Mouse (Mus musculus): ENCODE measurements around the gene Ncbp3. TPM values are rescaled to one million over a fixed set of nuclear protein-coding genes. Genes with fewer than 3 reads are reported as not detected.
"Not testable (repeated sequence)": the region's sequence is repeated elsewhere in the genome, so short reads cannot be mapped to it uniquely, and the experiment has no call there.

Ncbp3 gene
- polyA plus RNA-seq, 1 experiment = 2.4 TPM

- no peak for DNase-seq (ENCODE audit: low read depth)
Observed at GRCm38 (mm10) chr11:73085391-73085790, 37.8 kb downstream of the Ncbp3 start.

- DNase-seq (ENCODE audit: low read depth) = no peak
Observed at GRCm38 (mm10) chr11:73087700-73088480, 40.3 kb downstream of the Ncbp3 start.

DNA sequence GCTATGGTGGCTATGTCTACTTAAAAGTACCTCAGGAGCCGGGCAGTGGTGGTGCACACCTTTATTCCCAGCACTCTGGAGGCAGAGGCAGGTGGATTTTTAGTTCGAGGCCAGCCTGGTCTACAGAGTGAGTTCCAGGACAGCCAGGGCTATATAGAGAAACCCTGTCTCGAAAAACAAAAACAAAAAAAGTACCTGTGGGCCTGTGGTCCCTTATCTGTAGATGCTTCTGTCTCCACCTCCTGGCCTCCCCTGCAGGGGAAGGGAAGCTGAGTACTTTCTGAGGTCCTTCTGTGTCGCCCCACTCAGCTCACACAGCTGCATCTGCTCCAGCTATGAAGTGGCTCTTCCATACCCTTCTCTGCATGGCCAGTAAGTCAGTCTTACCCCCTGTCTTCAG, 42.7 kb downstream of the Ncbp3 start, which contains the start of gene Itgae:
Gene Itgae (plus strand): TSS at position 301 of the 400 bp plus-strand sequence.
- DNase-seq (ENCODE audit: low read depth) = no peak

DNA sequence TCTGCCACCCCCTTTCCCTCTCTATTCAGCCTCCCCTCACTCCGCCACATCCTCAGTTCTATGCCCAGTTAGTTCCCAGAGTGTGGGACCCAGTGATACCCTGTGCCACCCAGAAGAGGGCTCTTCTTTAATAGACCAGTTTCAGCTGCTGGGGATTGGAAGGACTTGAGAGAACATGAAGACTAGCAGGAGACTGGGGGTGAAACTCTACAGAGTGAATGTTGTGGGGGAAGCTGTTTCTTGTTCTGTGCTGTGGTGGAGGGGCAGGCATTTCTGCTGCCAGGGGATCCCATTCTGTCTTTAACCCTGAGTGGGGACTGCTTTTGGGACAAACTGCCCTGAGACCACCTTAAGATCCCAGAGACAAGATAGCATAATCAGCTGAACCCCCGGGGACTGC, 43.2 kb downstream of the Ncbp3 start:
- DNase-seq (ENCODE audit: low read depth) = no peak

DNA sequence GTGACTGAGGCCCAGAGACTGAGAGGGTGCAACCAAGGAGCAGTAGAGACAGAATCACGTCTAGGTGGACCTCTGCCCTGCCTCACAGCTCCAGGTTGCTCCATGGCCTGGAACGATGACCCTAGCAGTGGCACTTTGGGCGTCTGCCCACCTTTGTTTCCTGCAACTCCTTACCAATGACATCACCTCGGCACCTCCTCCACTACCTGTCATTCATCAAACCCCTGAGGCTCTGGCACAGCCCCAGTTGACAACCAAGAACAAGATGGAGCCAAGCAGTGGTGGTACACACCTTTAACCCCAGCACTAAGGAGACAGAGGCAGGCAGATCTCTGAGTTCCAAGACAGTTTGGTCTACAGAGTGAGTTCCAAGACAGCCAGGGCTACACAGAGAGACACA, 44.5 kb downstream of the Ncbp3 start:
- DNase-seq (ENCODE audit: low read depth) = no peak

DNA sequence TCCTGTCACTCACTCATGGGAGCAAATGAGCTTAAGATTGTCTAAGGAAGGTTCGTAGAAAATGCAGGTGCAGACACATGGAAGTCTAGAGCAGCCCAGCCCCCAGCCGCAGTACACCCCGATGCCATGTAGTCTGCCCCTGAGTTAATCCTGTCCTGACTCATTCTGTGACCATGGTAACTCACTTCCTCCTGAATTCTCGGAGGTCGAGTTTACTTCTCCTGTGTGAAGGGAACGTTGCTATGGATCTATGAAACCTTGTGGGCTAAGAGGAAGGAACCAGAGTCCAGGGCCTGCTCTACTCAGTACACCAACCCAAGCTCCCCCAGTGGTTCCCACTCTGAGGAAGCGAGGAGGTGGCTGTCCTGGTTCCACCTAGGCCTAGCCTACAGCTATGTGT, 45.3 kb downstream of the Ncbp3 start:
- no peak for DNase-seq (ENCODE audit: low read depth)

DNA sequence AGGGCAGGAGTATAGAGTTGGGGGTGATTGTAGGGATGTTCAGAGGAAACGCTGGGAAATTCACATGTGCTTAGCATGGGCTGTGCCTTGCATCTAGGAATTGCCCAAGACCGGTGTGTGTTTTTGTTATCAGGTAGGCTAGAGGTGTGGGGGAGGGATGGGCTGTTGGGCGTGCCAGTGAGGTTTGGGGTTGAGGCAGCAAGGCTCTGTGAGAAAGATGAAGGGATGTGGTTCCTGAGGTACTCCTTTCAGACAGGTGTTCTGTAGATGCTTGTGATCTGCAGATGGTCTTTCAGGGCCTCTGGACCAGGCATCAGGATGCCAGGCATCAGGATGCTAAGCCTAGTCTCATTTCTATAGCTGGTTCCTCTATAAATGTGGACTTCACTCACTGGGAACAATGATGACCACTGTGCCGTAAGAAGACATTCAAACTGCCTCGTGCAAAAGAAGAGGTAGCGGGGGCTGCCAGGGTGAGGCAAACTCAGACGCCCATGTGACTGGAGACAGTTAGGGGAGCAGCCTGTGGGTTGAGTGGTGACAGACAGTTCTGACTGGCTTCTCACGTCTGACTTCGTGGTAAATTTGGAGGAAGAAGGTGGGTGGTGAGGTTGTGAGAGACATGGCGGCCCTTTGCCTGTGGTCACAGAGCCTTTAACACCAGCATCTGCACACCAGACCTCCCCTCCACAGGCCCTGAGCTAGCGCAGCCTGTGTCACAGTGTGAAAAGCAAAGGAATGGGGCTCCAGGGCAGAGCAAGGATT, 46.8 kb downstream of the Ncbp3 start:
- DNase-seq (ENCODE audit: low read depth) = no peak

DNA sequence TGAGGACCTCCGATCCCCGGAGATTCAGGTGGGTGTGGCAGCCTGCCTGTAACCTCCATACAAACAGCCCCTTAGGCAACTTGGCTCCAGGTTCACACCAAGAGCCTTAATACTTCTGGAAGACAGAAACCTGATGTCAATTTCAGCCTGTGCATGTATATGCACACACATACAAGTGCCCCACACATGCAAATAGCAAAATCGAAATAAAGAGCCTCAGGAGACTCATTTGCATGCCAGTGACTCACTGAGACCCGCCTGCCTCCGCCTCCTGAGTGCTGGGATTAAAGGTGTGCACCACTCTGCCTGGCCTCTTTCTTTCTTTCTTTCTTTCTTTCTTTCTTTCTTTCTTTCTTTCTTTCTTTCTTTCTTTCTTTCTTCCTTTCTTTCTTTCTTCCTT, 51.3 kb downstream of the Ncbp3 start:
- DNase-seq (ENCODE audit: low read depth) = no peak

DNA sequence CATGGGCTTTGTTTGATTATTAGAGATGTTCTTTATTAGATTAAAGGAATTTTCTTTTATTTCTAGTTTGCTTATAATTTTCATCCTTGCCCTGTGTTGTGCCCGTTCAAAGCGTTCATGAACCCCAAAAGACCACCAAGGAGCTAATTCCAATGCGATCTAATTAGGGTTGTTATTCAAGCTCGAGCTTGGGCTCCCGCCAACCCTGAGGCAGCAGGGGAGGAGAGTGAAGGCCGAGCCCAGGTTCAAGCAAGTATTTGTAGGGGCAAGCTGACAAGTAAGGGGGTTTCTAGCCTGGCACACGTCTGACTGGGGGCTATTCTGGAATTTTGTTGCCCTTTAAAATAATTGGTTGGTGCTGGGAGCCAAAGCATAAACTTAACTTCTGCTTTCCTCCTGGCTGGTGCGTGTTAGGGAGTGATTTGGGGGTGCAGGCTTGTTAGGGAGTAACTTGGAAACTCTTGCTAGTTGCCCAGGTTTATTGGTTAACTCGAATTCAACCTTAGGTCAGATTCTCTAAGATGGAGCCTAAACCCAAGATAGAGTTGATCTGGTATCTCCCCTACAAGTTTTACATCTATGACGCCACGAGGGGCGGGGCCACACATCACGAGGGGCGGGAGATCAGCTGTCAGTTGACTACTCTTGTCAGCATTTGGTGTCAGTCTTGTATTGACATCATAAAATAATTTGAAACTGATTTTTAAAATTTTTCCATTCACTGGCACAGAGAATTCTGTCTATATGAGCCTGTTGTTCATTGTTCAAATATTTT, 52.6 kb downstream of the Ncbp3 start:
- no peak for DNase-seq (ENCODE audit: low read depth)

DNA sequence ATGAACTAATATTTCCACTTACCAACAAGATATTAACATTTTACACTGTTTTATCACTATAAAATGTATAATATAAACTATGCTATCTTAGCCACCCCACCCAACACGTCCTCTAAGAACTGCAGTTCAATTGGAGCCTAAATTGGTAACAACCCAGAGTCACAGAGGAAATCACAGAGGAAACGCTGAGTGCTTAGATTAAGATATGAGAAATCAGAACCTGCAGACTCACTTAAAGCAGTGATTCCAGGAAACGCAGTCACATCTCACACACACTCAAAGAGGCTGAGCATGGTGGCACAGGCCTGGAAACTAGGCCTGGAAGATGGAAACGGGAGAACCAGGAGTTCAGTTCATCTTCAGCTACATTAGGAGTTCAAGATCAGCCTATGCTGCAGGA, 53.7 kb downstream of the Ncbp3 start:
- DNase-seq (ENCODE audit: low read depth) = no peak

DNA sequence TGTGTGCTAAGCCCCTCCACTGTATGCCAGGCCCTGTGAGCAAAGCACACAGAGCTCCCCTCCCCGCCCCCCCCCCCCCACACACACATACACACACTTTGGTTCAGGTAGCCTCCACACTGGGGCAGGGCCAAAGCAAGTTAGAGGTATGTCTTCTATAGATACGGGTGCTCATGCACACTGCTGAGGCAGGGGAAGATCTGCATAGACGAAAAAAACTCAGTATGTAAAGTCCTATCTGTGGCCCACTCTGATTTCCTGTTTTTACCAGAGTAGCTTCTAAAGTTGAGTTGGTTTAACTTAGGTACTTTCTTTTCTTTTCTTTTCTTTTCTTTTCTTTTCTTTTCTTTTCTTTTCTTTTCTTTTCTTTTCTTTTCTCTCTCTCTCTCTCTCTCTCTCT, 57.7 kb downstream of the Ncbp3 start:
- no peak for DNase-seq (ENCODE audit: low read depth)

DNA sequence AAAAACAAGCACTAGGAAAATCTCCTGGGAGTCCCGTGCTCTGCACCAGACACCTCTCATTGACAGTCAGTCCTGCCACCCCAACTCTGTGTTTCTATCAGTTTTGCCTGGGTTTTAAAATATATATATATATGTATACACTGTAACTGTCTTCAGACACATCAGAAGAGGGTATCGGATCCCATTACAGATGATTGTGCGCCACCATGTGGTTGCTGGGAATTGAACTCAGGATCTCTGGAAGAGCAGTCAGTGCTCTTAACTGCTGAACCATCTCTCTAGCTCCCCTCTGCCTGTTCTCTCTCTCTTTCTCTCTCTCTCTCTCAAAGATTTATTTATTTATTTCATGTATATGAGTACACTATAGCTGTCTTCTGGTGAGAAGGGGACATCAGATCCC, 59.8 kb downstream of the Ncbp3 start:
- DNase-seq (ENCODE audit: low read depth) = not testable (repeated sequence)

DNA sequence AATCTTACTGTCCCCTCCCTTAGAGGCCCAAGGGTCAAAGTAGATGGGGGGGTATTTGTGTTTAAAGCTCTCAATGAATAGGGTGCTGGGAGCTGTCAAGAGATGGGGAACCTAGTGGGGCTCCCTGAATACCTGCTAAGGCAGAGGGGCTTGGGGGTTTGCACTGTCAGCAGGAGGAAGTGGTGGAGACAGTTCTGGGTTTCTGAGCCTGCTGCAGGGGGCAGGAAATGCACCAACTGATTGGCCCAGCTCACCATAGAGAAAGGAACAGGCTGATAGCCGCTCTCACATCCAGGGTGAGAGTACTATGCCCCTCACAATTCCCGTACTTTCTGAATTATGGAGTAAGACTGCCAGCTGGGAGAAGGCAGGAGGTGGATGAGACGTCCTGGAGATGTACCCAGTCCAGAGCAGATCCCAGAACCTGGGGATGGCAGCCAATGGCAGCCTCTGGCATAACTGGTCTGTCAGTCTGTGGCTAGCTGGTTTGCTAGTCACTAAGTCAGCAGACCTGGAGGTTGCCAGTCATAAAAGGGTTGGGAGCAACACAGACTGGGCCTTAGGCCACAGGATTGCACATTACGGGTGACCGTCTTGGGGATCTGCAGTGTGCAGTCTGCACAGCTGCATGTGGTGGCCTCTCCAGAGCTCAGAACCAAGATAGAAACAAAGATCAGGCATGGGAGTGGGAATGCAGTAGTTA, 60.8 kb downstream of the Ncbp3 start:
- peak; percentile 27 for DNase-seq (ENCODE audit: low read depth)

- peak; percentile 47 for DNase-seq (ENCODE audit: low read depth)
Observed at GRCm38 (mm10) chr11:73108898-73109625, 61.5 kb downstream of the Ncbp3 start.

DNA sequence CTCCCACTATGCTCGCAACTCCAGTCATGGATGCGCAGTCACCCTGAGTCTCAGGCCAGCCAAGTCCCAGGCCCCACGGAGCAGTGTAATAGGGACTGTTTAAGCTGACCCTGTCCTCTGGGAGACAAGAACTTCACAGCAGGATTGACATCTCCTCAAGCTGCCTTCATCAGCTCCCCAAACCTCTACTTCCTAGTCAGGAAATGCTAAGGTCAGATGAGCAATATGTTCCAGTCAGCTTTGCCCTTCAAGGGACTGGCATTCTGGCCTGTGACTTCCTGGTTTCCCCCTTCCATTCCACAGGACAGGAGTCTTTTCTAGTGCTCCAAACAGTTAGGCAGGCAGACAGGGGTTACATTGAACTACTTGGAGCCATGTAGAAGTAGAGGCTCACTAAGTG, 62.4 kb downstream of the Ncbp3 start:
- no peak for DNase-seq (ENCODE audit: low read depth)

DNA sequence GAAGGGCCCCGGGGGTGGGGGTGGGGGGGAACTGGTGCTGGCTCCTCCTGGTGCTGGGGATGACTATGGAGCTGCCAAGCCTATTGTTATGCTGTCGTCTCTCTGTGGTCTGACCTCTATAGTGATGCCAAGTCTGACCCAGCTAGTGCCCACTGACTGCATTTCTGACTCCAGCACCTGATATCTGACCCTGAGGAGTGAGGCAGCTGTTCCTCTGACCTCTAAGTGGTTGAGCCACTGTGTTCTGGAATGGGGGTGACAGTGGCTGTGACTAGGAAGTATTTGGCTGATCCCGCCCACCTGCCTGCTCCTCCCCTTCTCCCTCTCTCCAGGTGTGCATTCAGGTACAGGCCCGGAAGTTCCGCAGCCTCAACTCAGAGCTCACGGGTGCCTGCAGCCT, 63.8 kb downstream of the Ncbp3 start:
- no peak for DNase-seq (ENCODE audit: low read depth)

- no peak for DNase-seq (ENCODE audit: low read depth)
Observed at GRCm38 (mm10) chr11:73126495-73126894, 78.9 kb downstream of the Ncbp3 start.

- no peak for DNase-seq (ENCODE audit: low read depth)
Observed at GRCm38 (mm10) chr11:73131020-73131419, 83.4 kb downstream of the Ncbp3 start.

- DNase-seq (ENCODE audit: low read depth) = no peak
Observed at GRCm38 (mm10) chr11:73132999-73133398, 85.4 kb downstream of the Ncbp3 start.

DNA sequence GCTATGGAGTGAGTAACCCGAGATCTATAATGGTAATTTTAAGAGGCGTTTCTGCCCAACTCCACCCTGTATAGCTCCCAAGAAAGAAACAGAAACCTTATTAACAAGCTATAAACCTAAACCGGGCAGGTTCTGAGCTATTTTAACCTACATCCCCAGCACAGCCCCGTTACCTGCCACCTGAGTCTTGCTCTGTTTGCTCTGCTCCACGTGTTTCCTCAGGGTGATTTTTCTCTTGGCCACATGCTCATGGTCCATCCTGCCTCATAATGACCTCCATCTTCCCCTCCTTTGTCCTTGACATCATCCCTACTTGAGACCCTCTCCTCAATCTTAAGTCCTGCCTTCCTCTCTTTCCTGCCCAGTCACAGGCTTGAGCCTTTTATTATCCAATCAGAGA, 86.6 kb downstream of the Ncbp3 start:
- no peak for DNase-seq (ENCODE audit: low read depth)

DNA sequence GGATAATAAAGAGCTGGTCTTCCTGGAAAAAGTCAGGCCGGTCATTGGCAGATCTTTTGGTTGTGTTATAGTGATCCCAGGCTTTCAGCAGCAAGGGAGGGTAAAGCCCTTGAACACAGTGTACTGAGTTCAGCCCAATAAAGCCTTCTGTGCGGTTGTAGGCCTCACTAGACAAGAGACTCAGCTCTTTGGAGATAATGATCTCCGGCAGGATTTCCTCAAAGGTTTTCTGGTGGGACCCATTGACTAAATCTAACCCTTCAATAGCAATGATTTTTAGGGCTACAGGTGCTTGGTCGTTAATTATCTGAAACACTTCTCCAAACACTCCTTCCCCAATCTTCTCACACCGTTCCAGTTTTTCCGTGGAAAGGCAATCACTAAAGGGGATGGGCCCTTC, 89.0 kb downstream of the Ncbp3 start:
- no peak for DNase-seq (ENCODE audit: low read depth)

Measured in gonadal fat pad, adult 2 months (tissue).